Mouse (Mus musculus) MEL (cell line): ENCODE measurements around the gene Col4a2. TPM values are rescaled to one million over a fixed set of nuclear protein-coding genes. Genes with fewer than 3 reads are reported as not detected.

Experiments used
- DNase-seq: peaks from one replicate; pipeline ENCODE4 v3.0.0; 2011; ENCODE audit warnings: low read depth, low spot score
- H3K27ac ChIP-seq: 2 replicates; pipeline ENCODE4 v1.5.1; 2012; ENCODE audit warnings: low read depth, mild to moderate bottlenecking, control low read depth, low read length, moderate library complexity; ENCODE audit not compliant: control insufficient read depth
- H3K27me3 ChIP-seq, 2 experiments: fragments of 150-350 bp in 1 of 2; sonication (generic) in 1 of 2; 2 replicates each; pipeline ENCODE4 v1.6.1; 2012; ENCODE audit warnings: low read length in 2 of 2, mild to moderate bottlenecking in 2 of 2, improper control_type of control experiment in 1 of 2, moderate library complexity in 1 of 2; ENCODE audit not compliant: insufficient read depth in 2 of 2, control insufficient read depth in 1 of 2
- H3K36me3 ChIP-seq, 2 experiments: 2 replicates each; pipeline ENCODE4 v1.6.1; 2012 to 2014; ENCODE audit warnings: low read length in 2 of 2, improper control_type of control experiment in 1 of 2, inconsistent platforms in 1 of 2, mild to moderate bottlenecking in 1 of 2; ENCODE audit not compliant: insufficient read depth in 2 of 2, control insufficient read depth in 1 of 2
- H3K4me1 ChIP-seq, 2 experiments: fragments of 150-350 bp in 1 of 2; sonication (generic) in 1 of 2; 2 replicates each; pipeline ENCODE4 v1.6.1; 2012; ENCODE audit warnings: low read length in 2 of 2, improper control_type of control experiment in 1 of 2, mild to moderate bottlenecking in 1 of 2; ENCODE audit not compliant: insufficient read depth in 2 of 2, control insufficient read depth in 1 of 2
- H3K4me3 ChIP-seq, 2 experiments: fragments of 150-350 bp in 1 of 2; sonication (generic) in 1 of 2; 2 replicates each; pipeline ENCODE4 v1.5.1; 2012; ENCODE audit warnings: low read depth in 2 of 2, low read length in 2 of 2, mild to moderate bottlenecking in 2 of 2, moderate library complexity in 2 of 2, control low read depth in 1 of 2, improper control_type of control experiment in 1 of 2; ENCODE audit not compliant: control insufficient read depth in 1 of 2, insufficient read depth in 1 of 2
- H3K79me2 ChIP-seq: 2 replicates; pipeline ENCODE4 v1.6.1; 2012; ENCODE audit warnings: mild to moderate bottlenecking, low read length, moderate library complexity; ENCODE audit not compliant: control insufficient read depth, poor library complexity, insufficient read depth
- H3K9ac ChIP-seq: 2 replicates; pipeline ENCODE4 v1.6.1; 2012; ENCODE audit warnings: low read depth, mild to moderate bottlenecking, control low read depth, low read length, moderate library complexity; ENCODE audit not compliant: control insufficient read depth, poor library complexity, severe bottlenecking
- H3K9me3 ChIP-seq: fragments of 150-350 bp; sonication (generic); replicated peaks from 2 replicates; pipeline ENCODE4 v1.6.1; 2012; ENCODE audit warnings: mild to moderate bottlenecking, low read length, improper control_type of control experiment, moderate library complexity; ENCODE audit not compliant: insufficient read depth
- CHD1 ChIP-seq: IDR thresholded peaks from 2 replicates; pipeline ENCODE4 v1.6.1; 2012; ENCODE audit warnings: low read depth, mild to moderate bottlenecking, inconsistent platforms, low read length, improper control_type of control experiment
- E2F4 ChIP-seq: IDR thresholded peaks from 2 replicates; pipeline ENCODE4 v1.6.1; 2011; ENCODE audit warnings: low read depth, low read length, improper control_type of control experiment, borderline replicate concordance
- GABPA ChIP-seq: IDR thresholded peaks from 2 replicates; pipeline ENCODE4 v1.6.1; 2012; ENCODE audit warnings: low read depth, mild to moderate bottlenecking, inconsistent platforms, low read length, improper control_type of control experiment, moderate library complexity
- HCFC1 ChIP-seq: IDR thresholded peaks from 2 replicates; pipeline ENCODE4 v1.6.1; 2012; ENCODE audit warnings: low read depth, mild to moderate bottlenecking, inconsistent platforms, low read length, improper control_type of control experiment, moderate library complexity
- MEF2A ChIP-seq: IDR thresholded peaks from 2 replicates; pipeline ENCODE4 v1.6.1; 2014; ENCODE audit warnings: low read depth, mild to moderate bottlenecking, inconsistent platforms, low read length, improper control_type of control experiment; ENCODE audit not compliant: poor library complexity, insufficient replicate concordance, severe bottlenecking; ENCODE audit errors: extremely low read depth
- MXI1 ChIP-seq: IDR thresholded peaks from 2 replicates; pipeline ENCODE4 v1.6.1; 2011; ENCODE audit warnings: mild to moderate bottlenecking, low read depth, low read length, improper control_type of control experiment
- MYB ChIP-seq: IDR thresholded peaks from 2 replicates; pipeline ENCODE4 v1.6.1; 2011; ENCODE audit warnings: mild to moderate bottlenecking, low read depth, low read length, improper control_type of control experiment
- MYC ChIP-seq: IDR thresholded peaks from 2 replicates; pipeline ENCODE4 v1.6.1; 2011; ENCODE audit warnings: low read depth, mild to moderate bottlenecking, low read length, improper control_type of control experiment, moderate library complexity
- NRF1 ChIP-seq: IDR thresholded peaks from 2 replicates; pipeline ENCODE4 v1.6.1; 2014; ENCODE audit warnings: low read depth, mild to moderate bottlenecking, inconsistent platforms, low read length, improper control_type of control experiment, moderate library complexity; ENCODE audit not compliant: poor library complexity, insufficient read depth, severe bottlenecking
- POLR2A ChIP-seq, 2 experiments: IDR thresholded peaks; 2 replicates each; pipeline ENCODE4 v1.6.1; 2011 to 2012; ENCODE audit warnings: low read length in 2 of 2, mild to moderate bottlenecking in 2 of 2, control low read depth in 1 of 2, improper control_type of control experiment in 1 of 2, low read depth in 1 of 2, moderate library complexity in 1 of 2; ENCODE audit not compliant: control insufficient read depth in 1 of 2, insufficient read depth in 1 of 2, poor library complexity in 1 of 2
- RAD21 ChIP-seq: IDR thresholded peaks from 2 replicates; pipeline ENCODE4 v1.6.1; 2011; ENCODE audit warnings: mild to moderate bottlenecking, low read depth, low read length, improper control_type of control experiment
- TAL1 ChIP-seq: IDR thresholded peaks from 2 replicates; pipeline ENCODE4 v1.6.1; 2012; ENCODE audit warnings: mild to moderate bottlenecking, inconsistent platforms, low read length, moderate library complexity, mixed read lengths
- ZC3H11A ChIP-seq: IDR thresholded peaks from 2 replicates; pipeline ENCODE4 v1.6.1; 2012; ENCODE audit warnings: low read depth, mild to moderate bottlenecking, inconsistent platforms, low read length, improper control_type of control experiment
- ZKSCAN1 ChIP-seq: IDR thresholded peaks from 2 replicates; pipeline ENCODE4 v1.6.1; 2012; ENCODE audit warnings: low read depth, mild to moderate bottlenecking, inconsistent platforms, low read length, improper control_type of control experiment, moderate library complexity
- ZMIZ1 ChIP-seq: IDR thresholded peaks from 2 replicates; pipeline ENCODE4 v1.6.1; 2012; ENCODE audit warnings: low read depth, mild to moderate bottlenecking, inconsistent platforms, low read length, improper control_type of control experiment, moderate library complexity
- ZNF384 ChIP-seq: IDR thresholded peaks from 2 replicates; pipeline ENCODE4 v1.6.1; 2012; ENCODE audit warnings: low read depth, mild to moderate bottlenecking, inconsistent platforms, low read length, improper control_type of control experiment
- polyA plus RNA-seq, 2 experiments: library from polyadenylated mRNA; stranded (reverse) in 1 of 2; unstranded in 1 of 2; fragments of >175 nt in 1 of 2; fragments of >200 nt in 1 of 2; gene quantifications; 2 replicates each; pipeline versions ENCODE4 v1.2.1 to v1.2.4; 2012; ENCODE audit warnings: low replicate concordance in 2 of 2, low read depth in 1 of 2; ENCODE audit not compliant: insufficient read length in 2 of 2, insufficient read depth in 1 of 2, missing spikeins in 1 of 2
- total RNA-seq: library from RNA; depleted of rRNA; stranded (reverse); fragments of 300-350 nt; gene quantifications from 2 replicates; pipeline ENCODE4 v1.2.3, GENCODE M21; 2012

Col4a2 gene
- total and polyA plus RNA-seq, 3 experiments, result 0.04 to 0.81 TPM; not detected in 1

DNA sequence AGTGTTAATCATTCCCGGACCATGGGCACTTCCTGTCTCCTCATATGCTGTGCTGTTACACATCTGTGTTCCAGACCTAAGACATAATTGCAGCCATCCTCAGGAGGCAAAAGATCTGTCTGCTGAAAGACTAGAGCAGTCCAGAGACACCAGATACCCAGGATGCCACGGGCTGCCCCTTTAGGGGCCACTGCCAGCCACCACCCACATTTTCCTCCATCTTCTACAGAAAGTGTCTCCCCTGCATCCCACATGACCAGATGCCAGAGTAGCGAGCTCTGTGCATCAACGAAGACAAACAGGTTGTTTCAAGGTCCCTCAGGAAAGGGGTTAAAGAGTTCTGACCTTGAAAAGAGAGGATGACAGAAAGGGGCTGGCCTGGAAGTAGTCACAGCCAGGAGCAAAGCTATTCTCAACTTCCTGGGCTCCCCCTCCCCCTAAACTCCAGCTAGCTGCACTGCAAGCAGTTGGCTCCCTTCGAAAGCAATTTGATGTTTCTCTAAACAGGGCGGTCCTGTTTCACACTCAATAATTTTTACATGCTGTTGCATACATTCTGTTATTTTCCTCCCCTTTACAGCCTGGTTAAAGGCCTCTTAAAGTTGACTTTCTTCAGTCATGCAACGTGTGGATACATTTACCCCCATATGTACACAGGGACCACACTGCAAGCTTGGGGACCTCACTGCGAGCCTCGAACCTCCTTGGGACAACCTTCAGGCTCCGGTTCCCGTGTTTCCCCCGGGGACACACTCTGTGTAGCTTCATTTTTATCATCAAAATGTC is 13.9 kb upstream of the Col4a2 start:
- H3K9ac ChIP-seq, result no peak overlapping the region
- H3K79me2 ChIP-seq, result no peaks in the 10 kb centered on the region
- no peaks in the 10 kb centered on the region for H3K4me1 ChIP-seq
- H3K27me3 ChIP-seq, result no peaks in the 10 kb centered on the region
- H3K9me3 ChIP-seq, result no peaks in the 10 kb centered on the region
- DNase-seq, result no peak
- H3K27ac ChIP-seq, result no peak overlapping the region
- no peak for TF ChIP-seq GABPA
- TF ChIP-seq POLR2A (IDR thresholded peaks at IDR 0.05; ENCODE audit: control insufficient read depth in 1 of 2, insufficient read depth in 1 of 2, low read depth in 1 of 2, low read length in 2 of 2, poor library complexity in 1 of 2), result no peak
- no peak for TF ChIP-seq HCFC1
- TF ChIP-seq RAD21, result no peak
- TF ChIP-seq CHD1, result no peak
- TF ChIP-seq MYB, result no peak
- no peak for TF ChIP-seq ZKSCAN1
- no peak for TF ChIP-seq E2F4
- TF ChIP-seq ZNF384, result no peak
- TF ChIP-seq MXI1, result no peak
- no peak for TF ChIP-seq TAL1
- no peaks in the 10 kb centered on the region for H3K36me3 ChIP-seq
- H3K4me3 ChIP-seq, result no peak overlapping the region

- TF ChIP-seq POLR2A (IDR thresholded peaks at IDR 0.05; ENCODE audit: control insufficient read depth in 1 of 2, insufficient read depth in 1 of 2, low read depth in 1 of 2, low read length in 2 of 2, poor library complexity in 1 of 2) (no peak), ZMIZ1 (no peak), MYC (no peak)
Measured at GRCm38 (mm10) chr8:11299317-11299602, 13.3 kb upstream of the Col4a2 start.

GRCm38 (mm10) chr8:11300436-11300835 is 12.2 kb upstream of the Col4a2 start:
- no peaks in the 10 kb centered on the region for H3K4me1 ChIP-seq
- H3K36me3 ChIP-seq, result no peaks in the 10 kb centered on the region
- no peak overlapping the region for H3K9ac ChIP-seq
- no peaks in the 10 kb centered on the region for H3K27me3 ChIP-seq
- no peaks in the 10 kb centered on the region for H3K79me2 ChIP-seq
- no peak for DNase-seq
- TF ChIP-seq MEF2A (no peak), ZC3H11A (no peak), NRF1 (no peak)
- no peak overlapping the region for H3K27ac ChIP-seq
- H3K4me3 ChIP-seq, result no peak overlapping the region
- no peaks in the 10 kb centered on the region for H3K9me3 ChIP-seq

More at GRCm38 (mm10) chr8:11299317-11299602, 13.3 kb upstream of the Col4a2 start:
- H3K79me2 ChIP-seq, result no peaks in the 10 kb centered on the region
- no peaks in the 10 kb centered on the region for H3K9me3 ChIP-seq
- no peak overlapping the region for H3K4me3 ChIP-seq
- H3K9ac ChIP-seq, result no peak overlapping the region
- H3K36me3 ChIP-seq, result no peaks in the 10 kb centered on the region
- no peak overlapping the region for H3K27ac ChIP-seq
- DNase-seq, result no peak
- no peaks in the 10 kb centered on the region for H3K4me1 ChIP-seq
- no peaks in the 10 kb centered on the region for H3K27me3 ChIP-seq
